Mouse (Mus musculus): ENCODE measurements at regions not wholly inside any gene's neighbourhood (a gene's known extent, or its start where the extent isn't known, plus 50 kb on each side); places are given as distances from the start of the nearest gene placed in this dataset.

- no peaks in the 10 kb centered on the region for H3K27me3 ChIP-seq (ENCODE audit: control insufficient read depth, insufficient read depth, low read length)
- H3K27ac ChIP-seq (ENCODE audit: insufficient read depth, low read depth, low read length) = no peak overlapping the region
- H3K4me1 ChIP-seq (ENCODE audit: control insufficient read depth, insufficient read depth, insufficient read length, low read length) = no peaks in the 10 kb centered on the region
- 73% methylated on average over 12 of the region's 12 CpGs for WGBS
- no peaks in the 10 kb centered on the region for H3K36me3 ChIP-seq (ENCODE audit: control insufficient read depth, insufficient read depth, low read length)
- no peak for TF ChIP-seq POLR2A (IDR thresholded peaks at IDR 0.05; ENCODE audit: low read depth, low read length)
- TF ChIP-seq CTCF (IDR thresholded peaks at IDR 0.05; ENCODE audit: extremely low read depth, insufficient read length, insufficient replicate concordance, low read depth, low read length) = no peak
- H3K4me3 ChIP-seq (ENCODE audit: low read depth, low read length) = no peak overlapping the region
Measured at GRCm38 (mm10) chr14:25031756-25032680, 427.0 kb upstream of the Zmiz1 start.

- Histone ChIP-seq H3K4me1 (ENCODE audit: control insufficient read depth, insufficient read depth, insufficient read length, low read length) (no peaks in the 10 kb centered on the region), H3K27ac (ENCODE audit: insufficient read depth, low read depth, low read length) (no peak overlapping the region), H3K27me3 (ENCODE audit: control insufficient read depth, insufficient read depth, low read length) (no peaks in the 10 kb centered on the region), H3K36me3 (ENCODE audit: control insufficient read depth, insufficient read depth, low read length) (no peaks in the 10 kb centered on the region), H3K4me3 (ENCODE audit: low read depth, low read length) (no peak overlapping the region)
- TF ChIP-seq CTCF (IDR thresholded peaks at IDR 0.05; ENCODE audit: extremely low read depth, insufficient read length, insufficient replicate concordance, low read depth, low read length) (no peak), POLR2A (IDR thresholded peaks at IDR 0.05; ENCODE audit: low read depth, low read length) (no peak)
- WGBS = 82% methylated on average over 2 of the region's 2 CpGs
Measured at GRCm38 (mm10) chr14:25032899-25033298, 426.1 kb upstream of the Zmiz1 start.

GRCm38 (mm10) chr14:25042265-25042664 is 416.7 kb upstream of the Zmiz1 start:
- Histone ChIP-seq H3K4me1 (ENCODE audit: control insufficient read depth, insufficient read depth, insufficient read length, low read length) (no peaks in the 10 kb centered on the region), H3K27me3 (ENCODE audit: control insufficient read depth, insufficient read depth, low read length) (peaks cover 4% of the 10 kb centered on the region; the same call in 1 of the 2 replicates), H3K36me3 (ENCODE audit: control insufficient read depth, insufficient read depth, low read length) (no peaks in the 10 kb centered on the region), H3K27ac (ENCODE audit: insufficient read depth, low read depth, low read length) (no peak overlapping the region), H3K4me3 (ENCODE audit: low read depth, low read length) (no peak overlapping the region)
- WGBS = 41% methylated on average over 5 of the region's 5 CpGs
- TF ChIP-seq CTCF (IDR thresholded peaks at IDR 0.05; ENCODE audit: extremely low read depth, insufficient read length, insufficient replicate concordance, low read depth, low read length) (no peak), POLR2A (IDR thresholded peaks at IDR 0.05; ENCODE audit: low read depth, low read length) (no peak)

- WGBS = 92% methylated on average over 13 of the region's 13 CpGs
- H3K27me3 ChIP-seq (ENCODE audit: control insufficient read depth, insufficient read depth, low read length) = peaks cover 4% of the 10 kb centered on the region; the same call in 1 of the 2 replicates
- H3K4me1 ChIP-seq (ENCODE audit: control insufficient read depth, insufficient read depth, insufficient read length, low read length) = no peaks in the 10 kb centered on the region
- H3K36me3 ChIP-seq (ENCODE audit: control insufficient read depth, insufficient read depth, low read length) = no peaks in the 10 kb centered on the region
- no peak overlapping the region for H3K27ac ChIP-seq (ENCODE audit: insufficient read depth, low read depth, low read length)
- TF ChIP-seq POLR2A (IDR thresholded peaks at IDR 0.05; ENCODE audit: low read depth, low read length) (no peak), CTCF (IDR thresholded peaks at IDR 0.05; ENCODE audit: extremely low read depth, insufficient read length, insufficient replicate concordance, low read depth, low read length) (no peak)
- H3K4me3 ChIP-seq (ENCODE audit: low read depth, low read length) = no peak overlapping the region
Measured at GRCm38 (mm10) chr14:25044106-25044505, 414.9 kb upstream of the Zmiz1 start.

- WGBS = 64% methylated on average over 7 of the region's 7 CpGs
- Histone ChIP-seq H3K4me3 (ENCODE audit: low read depth, low read length) (no peak overlapping the region), H3K4me1 (ENCODE audit: control insufficient read depth, insufficient read depth, insufficient read length, low read length) (no peaks in the 10 kb centered on the region), H3K27me3 (ENCODE audit: control insufficient read depth, insufficient read depth, low read length) (peaks cover 4% of the 10 kb centered on the region; the same call in 1 of the 2 replicates), H3K36me3 (ENCODE audit: control insufficient read depth, insufficient read depth, low read length) (no peaks in the 10 kb centered on the region), H3K27ac (ENCODE audit: insufficient read depth, low read depth, low read length) (no peak overlapping the region)
- TF ChIP-seq POLR2A (IDR thresholded peaks at IDR 0.05; ENCODE audit: low read depth, low read length) = no peak
- TF ChIP-seq CTCF (IDR thresholded peaks at IDR 0.05; ENCODE audit: extremely low read depth, insufficient read length, insufficient replicate concordance, low read depth, low read length) = no peak
Measured at GRCm38 (mm10) chr14:25044867-25045266, 414.1 kb upstream of the Zmiz1 start.

- Histone ChIP-seq H3K27ac (ENCODE audit: insufficient read depth, low read depth, low read length) (no peak overlapping the region), H3K27me3 (ENCODE audit: control insufficient read depth, insufficient read depth, low read length) (no peaks in the 10 kb centered on the region), H3K4me3 (ENCODE audit: low read depth, low read length) (no peak overlapping the region), H3K36me3 (ENCODE audit: control insufficient read depth, insufficient read depth, low read length) (no peaks in the 10 kb centered on the region), H3K4me1 (ENCODE audit: control insufficient read depth, insufficient read depth, insufficient read length, low read length) (no peaks in the 10 kb centered on the region)
- TF ChIP-seq CTCF (IDR thresholded peaks at IDR 0.05; ENCODE audit: extremely low read depth, insufficient read length, insufficient replicate concordance, low read depth, low read length) (no peak), POLR2A (IDR thresholded peaks at IDR 0.05; ENCODE audit: low read depth, low read length) (no peak)
- WGBS = 69% methylated on average over 12 of the region's 12 CpGs
Measured at GRCm38 (mm10) chr14:25050674-25051251, 408.2 kb upstream of the Zmiz1 start.

- H3K4me1 ChIP-seq (ENCODE audit: control insufficient read depth, insufficient read depth, insufficient read length, low read length) = no peaks in the 10 kb centered on the region
- TF ChIP-seq POLR2A (IDR thresholded peaks at IDR 0.05; ENCODE audit: low read depth, low read length) (no peak), CTCF (IDR thresholded peaks at IDR 0.05; ENCODE audit: extremely low read depth, insufficient read length, insufficient replicate concordance, low read depth, low read length) (no peak)
- no peak overlapping the region for H3K4me3 ChIP-seq (ENCODE audit: low read depth, low read length)
- no peaks in the 10 kb centered on the region for H3K27me3 ChIP-seq (ENCODE audit: control insufficient read depth, insufficient read depth, low read length)
- no peak overlapping the region for H3K27ac ChIP-seq (ENCODE audit: insufficient read depth, low read depth, low read length)
- no peaks in the 10 kb centered on the region for H3K36me3 ChIP-seq (ENCODE audit: control insufficient read depth, insufficient read depth, low read length)
- 82% methylated on average over 9 of the region's 9 CpGs for WGBS
Measured at GRCm38 (mm10) chr14:25052175-25052574, 406.8 kb upstream of the Zmiz1 start.

All from small intestine, adult 2 months (tissue).